Mouse (Mus musculus): ENCODE data around the gene Best3.
A peak's percentile ranks its signal among the peaks of the same experiment; 100 is the strongest.

Best3 gene

GRCm38 (mm10) chr10:116986264-116987082 is at the start of gene Best3:
TSS of gene Best3 (plus strand) at chr10:116986314.
- no peak for DNase-seq (ENCODE audit: low spot score in 2 of 2)

- peak; percentile 24 to 66 for DNase-seq (ENCODE audit: low spot score in 2 of 2)
Measured at GRCm38 (mm10) chr10:116943025-116943424, 43.1 kb upstream of the Best3 start.

GRCm38 (mm10) chr10:116944144-116944543 is 42.0 kb upstream of the Best3 start:
- no peak for DNase-seq (ENCODE audit: low spot score in 2 of 2)

- DNase-seq (ENCODE audit: low spot score in 2 of 2): no peak
Measured at GRCm38 (mm10) chr10:116944940-116945339, 41.2 kb upstream of the Best3 start.

- no peak for DNase-seq (ENCODE audit: low spot score in 2 of 2)
Measured at GRCm38 (mm10) chr10:116948414-116948813, 37.7 kb upstream of the Best3 start.

- DNase-seq (ENCODE audit: low spot score in 2 of 2): peak; percentile 42 to 50
Measured at GRCm38 (mm10) chr10:116949111-116950008, 36.8 kb upstream of the Best3 start.

GRCm38 (mm10) chr10:116950009-116950769 is 35.9 kb upstream of the Best3 start, which contains the start of gene Rab3ip:
TSS of gene Rab3ip (minus strand) at chr10:116950769.
- peak; percentile 88 to 94 for DNase-seq (ENCODE audit: low spot score in 2 of 2)

- no peak for DNase-seq (ENCODE audit: low spot score in 2 of 2)
Measured at GRCm38 (mm10) chr10:116950886-116951285, 35.2 kb upstream of the Best3 start.

GRCm38 (mm10) chr10:116955191-116955590 is 30.9 kb upstream of the Best3 start:
- DNase-seq (ENCODE audit: low spot score in 2 of 2): no peak

GRCm38 (mm10) chr10:116956483-116957158 is 29.5 kb upstream of the Best3 start:
- DNase-seq (ENCODE audit: low spot score in 2 of 2): no peak

- DNase-seq (ENCODE audit: low spot score in 2 of 2): no peak
Measured at GRCm38 (mm10) chr10:116957867-116958551, 28.1 kb upstream of the Best3 start.

- DNase-seq (ENCODE audit: low spot score in 2 of 2): no peak
Measured at GRCm38 (mm10) chr10:116962152-116962551, 24.0 kb upstream of the Best3 start.

- peak in 1 of 2 experiments; percentile 28 for DNase-seq (ENCODE audit: low spot score in 2 of 2)
Measured at GRCm38 (mm10) chr10:116962803-116963202, 23.3 kb upstream of the Best3 start.

GRCm38 (mm10) chr10:116964084-116964483 is 22.0 kb upstream of the Best3 start:
- DNase-seq (ENCODE audit: low spot score in 2 of 2): no peak

GRCm38 (mm10) chr10:116964571-116964970 is 21.5 kb upstream of the Best3 start:
- DNase-seq (ENCODE audit: low spot score in 2 of 2): no peak

- no peak for DNase-seq (ENCODE audit: low spot score in 2 of 2)
Measured at GRCm38 (mm10) chr10:116965297-116965696, 20.8 kb upstream of the Best3 start.

GRCm38 (mm10) chr10:116966065-116966464 is 20.0 kb upstream of the Best3 start:
- no peak for DNase-seq (ENCODE audit: low spot score in 2 of 2)

- DNase-seq (ENCODE audit: low spot score in 2 of 2): no peak
Measured at GRCm38 (mm10) chr10:116968741-116969140, 17.4 kb upstream of the Best3 start.

GRCm38 (mm10) chr10:116972509-116972908 is 13.6 kb upstream of the Best3 start, which contains the start of gene Gm10271:
TSS of gene Gm10271 (minus strand) at chr10:116972609.
- DNase-seq (ENCODE audit: low spot score in 2 of 2): no peak

GRCm38 (mm10) chr10:116977455-116977854 is 8.7 kb upstream of the Best3 start:
- DNase-seq (ENCODE audit: low spot score in 2 of 2): no peak
